Mouse (Mus musculus): Measurements from ENCODE around the gene Abhd15. TPM values are rescaled to one million over a fixed set of nuclear protein-coding genes. Genes with fewer than 3 reads are reported as not detected.
A peak's percentile ranks its signal among the peaks of the same experiment; 100 is the strongest.

The Abhd15 gene
- polyA plus RNA-seq, 1 experiment from 2014 or later, result 1.5 TPM

DNA sequence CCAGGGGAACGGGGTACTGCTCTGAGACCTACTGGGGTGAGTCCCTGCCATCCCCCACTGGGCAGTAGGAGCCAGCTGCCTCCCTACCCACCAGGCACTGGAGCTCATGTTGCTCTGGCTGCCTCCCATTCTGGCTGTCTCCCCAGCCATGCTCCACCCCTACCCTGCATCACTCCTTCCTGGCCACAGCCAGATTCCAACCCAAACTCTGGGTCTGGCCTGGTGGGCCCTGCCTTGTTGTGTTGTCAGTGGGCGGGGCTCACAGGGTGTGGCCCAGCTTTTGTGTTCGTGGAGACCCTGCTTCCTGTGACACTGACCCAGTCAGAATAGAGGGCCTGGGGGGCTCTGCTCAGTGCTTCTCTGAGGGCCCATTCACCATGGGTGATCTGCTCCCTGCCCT, 11.4 kb upstream of the Abhd15 start:
- Histone ChIP-seq H3K4me1 (ENCODE audit: control insufficient read depth, insufficient read depth, low read length) (peaks cover 12% of the 10 kb centered on the region), H3K9me3 (replicated peaks; ENCODE audit: control insufficient read depth, low read length) (no peaks in the 10 kb centered on the region), H3K36me3 (ENCODE audit: control insufficient read depth, insufficient read depth, low read length) (peaks cover 47% of the 10 kb centered on the region), H3K9ac (ENCODE audit: low read depth, low read length) (no peak overlapping the region), H3K4me2 (no peak overlapping the region), H3K27me3 (ENCODE audit: control insufficient read depth, insufficient read depth, low read length) (no peaks in the 10 kb centered on the region), H3K27ac (ENCODE audit: low read depth, low read length) (no peak overlapping the region), H3K4me3 (ENCODE audit: low read depth, low read length) (no peak overlapping the region)
- WGBS (ENCODE audit: insufficient replicate concordance), result 63% methylated on average over 3 of the region's 3 CpGs
- ATAC-seq (replicated peaks; ENCODE audit: insufficient number of reproducible peaks, low FRiP score, low TSS enrichment), result no peak

DNA sequence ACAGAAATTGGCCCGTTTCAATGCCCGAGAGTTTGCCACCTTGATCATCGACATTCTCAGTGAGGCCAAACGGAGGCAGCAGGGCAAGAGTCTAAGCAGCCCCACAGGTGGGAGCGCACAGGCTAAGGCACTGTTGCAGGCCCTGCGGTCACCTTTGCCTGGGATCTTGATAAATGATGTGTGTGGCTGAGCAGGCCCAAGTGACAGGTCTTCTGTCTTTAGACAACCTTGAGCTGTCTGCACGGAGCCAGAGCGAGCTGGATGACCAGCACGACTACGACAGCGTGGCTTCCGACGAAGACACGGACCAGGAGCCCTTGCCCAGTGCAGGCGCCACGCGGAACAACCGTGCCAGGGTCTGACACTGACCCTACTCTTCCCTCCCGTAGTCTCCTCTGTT, 10.5 kb upstream of the Abhd15 start:
- peaks cover 13% of the 10 kb centered on the region for H3K4me1 ChIP-seq (ENCODE audit: control insufficient read depth, insufficient read depth, low read length)
- no peak overlapping the region for H3K27ac ChIP-seq (ENCODE audit: low read depth, low read length)
- H3K27me3 ChIP-seq (ENCODE audit: control insufficient read depth, insufficient read depth, low read length), result no peaks in the 10 kb centered on the region
- H3K4me2 ChIP-seq, result no peak overlapping the region
- no peak overlapping the region for H3K9ac ChIP-seq (ENCODE audit: low read depth, low read length)
- H3K36me3 ChIP-seq (ENCODE audit: control insufficient read depth, insufficient read depth, low read length), result peaks cover 49% of the 10 kb centered on the region
- ATAC-seq (replicated peaks; ENCODE audit: insufficient number of reproducible peaks, low FRiP score, low TSS enrichment), result no peak
- 92% methylated on average over 19 of the region's 19 CpGs for WGBS (ENCODE audit: insufficient replicate concordance)
- no peak overlapping the region for H3K4me3 ChIP-seq (ENCODE audit: low read depth, low read length)
- H3K9me3 ChIP-seq (replicated peaks; ENCODE audit: control insufficient read depth, low read length), result no peaks in the 10 kb centered on the region

DNA sequence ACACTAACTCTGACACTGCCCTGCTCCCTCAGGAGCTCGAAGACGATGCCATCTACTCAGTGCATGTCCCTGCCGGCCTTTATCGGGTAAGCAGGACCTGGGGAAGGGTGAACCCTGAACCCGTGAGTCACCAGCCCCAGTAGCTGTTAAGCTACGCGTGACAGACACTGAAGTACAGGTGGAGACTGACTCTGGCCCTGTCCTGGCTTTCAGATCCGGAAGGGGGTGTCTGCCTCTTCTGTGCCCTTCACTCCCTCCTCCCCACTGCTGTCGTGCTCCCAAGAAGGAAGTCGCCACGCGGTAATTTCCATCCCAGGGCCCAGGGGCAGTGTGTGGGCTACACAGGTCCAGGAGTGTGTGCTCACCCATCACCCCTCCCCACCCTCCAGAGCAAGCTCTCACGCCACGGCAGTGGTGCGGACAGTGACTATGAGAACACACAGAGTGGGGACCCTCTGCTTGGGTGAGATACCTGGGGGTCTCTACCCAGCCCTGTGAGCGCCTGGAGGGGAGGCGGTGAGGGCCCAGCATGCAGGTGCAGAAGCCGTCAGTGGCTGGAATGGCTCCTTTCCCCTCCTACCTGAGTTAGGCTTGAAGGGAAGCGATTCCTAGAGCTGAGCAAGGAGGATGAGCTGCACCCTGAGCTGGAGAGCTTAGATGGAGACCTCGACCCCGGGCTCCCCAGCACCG, 9.5 kb upstream of the Abhd15 start:
- Histone ChIP-seq H3K9me3 (replicated peaks; ENCODE audit: control insufficient read depth, low read length) (no peaks in the 10 kb centered on the region), H3K4me1 (ENCODE audit: control insufficient read depth, insufficient read depth, low read length) (peaks cover 13% of the 10 kb centered on the region), H3K9ac (ENCODE audit: low read depth, low read length) (no peak overlapping the region), H3K27me3 (ENCODE audit: control insufficient read depth, insufficient read depth, low read length) (no peaks in the 10 kb centered on the region), H3K36me3 (ENCODE audit: control insufficient read depth, insufficient read depth, low read length) (peaks cover 43% of the 10 kb centered on the region), H3K4me3 (ENCODE audit: low read depth, low read length) (no peak overlapping the region), H3K27ac (ENCODE audit: low read depth, low read length) (no peak overlapping the region), H3K4me2 (no peak overlapping the region)
- ATAC-seq (replicated peaks; ENCODE audit: insufficient number of reproducible peaks, low FRiP score, low TSS enrichment), result no peak
- WGBS (ENCODE audit: insufficient replicate concordance), result 84% methylated on average over 22 of the region's 22 CpGs

DNA sequence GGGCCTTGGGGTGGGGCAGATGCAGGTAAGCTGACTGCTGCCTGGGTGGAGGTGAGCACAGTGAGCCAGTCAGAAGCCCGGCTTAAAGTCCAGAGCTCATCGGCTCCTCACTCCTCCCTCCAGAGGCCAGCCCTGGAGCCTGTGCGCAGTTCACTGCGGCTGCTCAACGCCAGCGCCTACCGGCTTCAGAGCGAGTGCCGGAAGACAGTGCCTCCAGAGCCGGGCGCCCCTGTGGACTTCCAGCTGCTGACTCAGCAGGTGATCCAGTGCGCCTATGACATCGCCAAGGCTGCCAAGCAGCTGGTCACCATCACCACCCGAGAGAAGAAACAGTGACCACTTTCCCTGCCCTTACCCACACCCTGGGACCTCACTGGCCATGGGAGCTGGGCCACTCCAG, 8.6 kb upstream of the Abhd15 start:
- 84% methylated on average over 14 of the region's 14 CpGs for WGBS (ENCODE audit: insufficient replicate concordance)
- no peaks in the 10 kb centered on the region for H3K9me3 ChIP-seq (replicated peaks; ENCODE audit: control insufficient read depth, low read length)
- H3K27ac ChIP-seq (ENCODE audit: low read depth, low read length), result no peak overlapping the region
- no peak for ATAC-seq (replicated peaks; ENCODE audit: insufficient number of reproducible peaks, low FRiP score, low TSS enrichment)
- no peaks in the 10 kb centered on the region for H3K27me3 ChIP-seq (ENCODE audit: control insufficient read depth, insufficient read depth, low read length)
- peaks cover 40% of the 10 kb centered on the region for H3K36me3 ChIP-seq (ENCODE audit: control insufficient read depth, insufficient read depth, low read length)
- peaks cover 13% of the 10 kb centered on the region for H3K4me1 ChIP-seq (ENCODE audit: control insufficient read depth, insufficient read depth, low read length)
- H3K4me2 ChIP-seq, result no peak overlapping the region
- H3K9ac ChIP-seq (ENCODE audit: low read depth, low read length), result no peak overlapping the region
- H3K4me3 ChIP-seq (ENCODE audit: low read depth, low read length), result no peak overlapping the region

DNA sequence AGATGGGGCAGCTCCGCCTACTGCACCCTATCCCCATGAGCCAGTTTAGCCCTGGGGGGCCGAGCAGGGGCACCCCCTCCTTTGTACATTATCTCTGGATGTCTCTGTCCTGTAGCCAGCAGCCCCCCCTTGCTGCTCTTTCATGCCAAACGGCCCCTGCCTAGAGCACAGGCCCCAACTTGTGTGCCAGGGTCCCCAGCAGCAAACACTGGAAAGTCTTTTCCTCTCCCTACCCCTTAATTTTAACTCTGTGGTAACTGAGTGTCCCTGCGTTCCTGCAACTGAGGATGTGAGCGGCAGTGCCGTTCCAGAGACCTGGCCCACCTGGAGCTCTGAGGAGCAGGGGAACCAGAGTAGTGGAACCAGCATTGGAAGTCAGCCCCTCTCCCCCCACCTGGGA, 8.0 kb upstream of the Abhd15 start:
- H3K9ac ChIP-seq (ENCODE audit: low read depth, low read length), result no peak overlapping the region
- no peak for ATAC-seq (replicated peaks; ENCODE audit: insufficient number of reproducible peaks, low FRiP score, low TSS enrichment)
- peaks cover 40% of the 10 kb centered on the region for H3K36me3 ChIP-seq (ENCODE audit: control insufficient read depth, insufficient read depth, low read length)
- no peak overlapping the region for H3K4me2 ChIP-seq
- 82% methylated on average over 6 of the region's 6 CpGs for WGBS (ENCODE audit: insufficient replicate concordance)
- peaks cover 13% of the 10 kb centered on the region for H3K4me1 ChIP-seq (ENCODE audit: control insufficient read depth, insufficient read depth, low read length)
- no peak overlapping the region for H3K4me3 ChIP-seq (ENCODE audit: low read depth, low read length)
- no peak overlapping the region for H3K27ac ChIP-seq (ENCODE audit: low read depth, low read length)
- H3K9me3 ChIP-seq (replicated peaks; ENCODE audit: control insufficient read depth, low read length), result no peaks in the 10 kb centered on the region
- no peaks in the 10 kb centered on the region for H3K27me3 ChIP-seq (ENCODE audit: control insufficient read depth, insufficient read depth, low read length)

DNA sequence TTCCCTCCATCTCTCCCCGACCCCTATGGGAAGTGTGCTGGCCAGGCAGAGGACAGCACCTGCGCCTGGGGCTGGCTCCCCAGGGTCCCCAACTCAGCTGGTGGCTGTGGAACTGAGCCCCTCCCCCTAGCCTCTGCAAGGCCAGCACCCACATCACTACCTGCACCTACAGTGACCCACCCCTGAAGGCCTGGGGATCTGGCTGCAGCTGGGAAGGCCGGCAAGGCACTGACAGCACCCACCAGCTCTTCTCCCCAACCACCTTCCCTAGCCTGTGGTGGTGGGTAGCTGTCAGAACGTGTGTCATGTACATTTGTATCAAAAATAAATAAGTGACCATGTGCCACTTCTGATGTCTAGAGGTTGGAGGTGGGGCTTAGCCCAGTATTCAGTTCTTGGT, 7.5 kb upstream of the Abhd15 start:
- Histone ChIP-seq H3K36me3 (ENCODE audit: control insufficient read depth, insufficient read depth, low read length) (peaks cover 37% of the 10 kb centered on the region), H3K27me3 (ENCODE audit: control insufficient read depth, insufficient read depth, low read length) (no peaks in the 10 kb centered on the region), H3K4me2 (peak overlapping the region; percentile 80), H3K27ac (ENCODE audit: low read depth, low read length) (no peak overlapping the region), H3K9me3 (replicated peaks; ENCODE audit: control insufficient read depth, low read length) (no peaks in the 10 kb centered on the region), H3K4me3 (ENCODE audit: low read depth, low read length) (no peak overlapping the region), H3K4me1 (ENCODE audit: control insufficient read depth, insufficient read depth, low read length) (peaks cover 16% of the 10 kb centered on the region), H3K9ac (ENCODE audit: low read depth, low read length) (peak overlapping the region; percentile 49; the same call in 1 of the 2 replicates)
- ATAC-seq (replicated peaks; ENCODE audit: insufficient number of reproducible peaks, low FRiP score, low TSS enrichment), result no peak
- WGBS (ENCODE audit: insufficient replicate concordance), result 76% methylated on average over 4 of the region's 4 CpGs

DNA sequence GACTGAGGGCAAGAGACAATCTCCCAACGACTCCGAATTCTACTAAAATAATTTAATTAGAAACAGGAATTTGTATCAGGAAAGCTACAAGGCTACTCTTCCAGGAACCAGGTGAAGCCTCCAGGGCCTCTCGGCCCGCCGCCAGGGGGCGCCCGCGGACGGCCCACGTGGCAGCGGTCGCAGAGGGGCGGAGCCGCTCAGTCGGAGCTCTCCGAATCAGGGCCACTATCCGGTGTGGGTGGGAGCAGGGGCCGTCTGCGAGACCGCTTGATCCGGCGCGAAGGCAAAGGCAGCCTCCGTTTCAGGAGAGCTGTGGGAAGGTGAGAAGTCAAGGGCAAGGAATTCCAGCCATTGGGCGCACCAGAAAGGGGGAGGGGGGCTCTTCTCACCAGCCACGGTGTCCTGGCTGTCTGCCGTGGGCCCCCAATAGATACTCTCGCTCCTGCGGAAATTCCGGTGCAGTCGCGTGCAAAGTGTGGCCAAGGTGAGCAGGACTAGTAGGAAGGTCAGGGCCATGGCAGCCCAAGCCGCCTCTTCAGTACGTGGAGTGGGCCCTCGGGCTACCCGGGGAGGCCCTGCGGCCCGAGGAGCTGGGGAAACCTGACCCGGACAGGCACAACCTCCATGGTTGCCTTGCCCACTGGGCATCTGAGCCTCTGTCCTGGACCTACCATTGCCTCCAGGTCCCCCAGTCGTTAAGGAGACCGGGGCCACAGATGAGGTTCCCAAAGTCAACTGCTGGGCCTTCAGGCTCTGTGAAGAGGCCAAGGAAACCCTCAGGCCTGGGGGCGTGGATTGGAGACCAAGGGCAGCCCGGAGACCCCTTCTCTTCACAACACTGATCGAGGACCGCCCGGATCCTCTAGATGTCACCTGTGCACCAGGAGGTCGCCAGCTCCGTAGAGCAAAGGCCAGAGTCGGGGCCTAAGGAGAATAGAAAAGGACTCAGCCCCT, 6.6 kb upstream of the Abhd15 start:
- WGBS (ENCODE audit: insufficient replicate concordance), result 16% methylated on average over 49 of the region's 49 CpGs
- Histone ChIP-seq H3K27ac (ENCODE audit: low read depth, low read length) (peak overlapping the region; percentile 46; the same call in 1 of the 2 replicates), H3K9ac (ENCODE audit: low read depth, low read length) (peak overlapping the region; percentile 74), H3K4me3 (ENCODE audit: low read depth, low read length) (peak overlapping the region; percentile 28), H3K4me1 (ENCODE audit: control insufficient read depth, insufficient read depth, low read length) (peaks cover 17% of the 10 kb centered on the region), H3K4me2 (peak overlapping the region; percentile 80), H3K36me3 (ENCODE audit: control insufficient read depth, insufficient read depth, low read length) (peaks cover 28% of the 10 kb centered on the region), H3K27me3 (ENCODE audit: control insufficient read depth, insufficient read depth, low read length) (no peaks in the 10 kb centered on the region), H3K9me3 (replicated peaks; ENCODE audit: control insufficient read depth, low read length) (no peaks in the 10 kb centered on the region)
- peak; percentile 47 for ATAC-seq (replicated peaks; ENCODE audit: insufficient number of reproducible peaks, low FRiP score, low TSS enrichment)

DNA sequence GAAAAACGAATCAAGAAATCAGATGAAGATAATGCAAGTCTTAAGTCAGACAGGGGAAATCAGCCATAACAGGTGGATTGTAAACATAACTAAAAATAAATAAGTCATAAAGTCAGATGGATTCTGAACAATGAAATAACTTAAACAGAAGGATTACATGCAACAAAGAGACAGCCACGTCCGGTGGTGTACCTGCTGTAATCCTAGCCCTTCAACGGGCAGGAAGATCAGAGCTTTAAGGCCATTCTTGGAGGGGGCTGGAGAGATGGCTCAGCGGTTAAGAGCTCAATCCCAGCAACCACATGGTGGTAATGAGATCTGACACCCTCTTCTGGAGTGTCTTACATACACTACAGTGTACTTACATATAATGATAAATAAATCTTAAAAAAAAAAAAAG, 3.6 kb upstream of the Abhd15 start:
- Histone ChIP-seq H3K4me2 (no peak overlapping the region), H3K36me3 (ENCODE audit: control insufficient read depth, insufficient read depth, low read length) (peaks cover 14% of the 10 kb centered on the region), H3K27ac (ENCODE audit: low read depth, low read length) (no peak overlapping the region), H3K4me3 (ENCODE audit: low read depth, low read length) (no peak overlapping the region), H3K9ac (ENCODE audit: low read depth, low read length) (no peak overlapping the region), H3K4me1 (ENCODE audit: control insufficient read depth, insufficient read depth, low read length) (peaks cover 42% of the 10 kb centered on the region), H3K9me3 (replicated peaks; ENCODE audit: control insufficient read depth, low read length) (no peaks in the 10 kb centered on the region), H3K27me3 (ENCODE audit: control insufficient read depth, insufficient read depth, low read length) (peaks cover 10% of the 10 kb centered on the region)
- 83% methylated on average over 5 of the region's 5 CpGs for WGBS (ENCODE audit: insufficient replicate concordance)
- no peak for ATAC-seq (replicated peaks; ENCODE audit: insufficient number of reproducible peaks, low FRiP score, low TSS enrichment)
